Mouse (Mus musculus) liver, embryonic 14.5 days (tissue): ENCODE results near the gene Zfp60. TPM values are rescaled to one million over a fixed set of nuclear protein-coding genes. Genes with fewer than 3 reads are reported as not detected.

ENCODE experiments used
- ATAC-seq: fragments of 200-750 bp; cut with Nextera tagmentation; 2 replicates; pipeline ENCODE4 v1.8.0; 2017; ENCODE audit warnings: moderate number of reproducible peaks, mild to moderate bottlenecking, moderate library complexity; ENCODE audit not compliant: insufficient read depth
- DNase-seq, 3 experiments: peaks; one replicate each; pipeline ENCODE4 v3.0.0-alpha.2; 2012 to 2013; ENCODE audit warnings: low read depth in 3 of 3, low spot score in 3 of 3
- H3K27ac ChIP-seq: fragments of 300-500 bp; sonication (generic); 2 replicates; pipeline ENCODE4 v1.5.1; 2014; ENCODE audit warnings: moderate library complexity, mild to moderate bottlenecking, control low read depth, inconsistent platforms
- H3K27me3 ChIP-seq: fragments of 300-500 bp; sonication (generic); 2 replicates; pipeline ENCODE4 v1.6.1; 2014; ENCODE audit warnings: mild to moderate bottlenecking, low read length, moderate library complexity; ENCODE audit not compliant: control insufficient read depth, insufficient read depth
- H3K36me3 ChIP-seq: fragments of 300-500 bp; sonication (generic); replicated peaks from 2 replicates; pipeline ENCODE4 v1.6.1; 2014; ENCODE audit warnings: low read depth; ENCODE audit not compliant: control insufficient read depth, insufficient read depth
- H3K4me1 ChIP-seq, 2 experiments: fragments of 200-500 bp in 1 of 2; fragments of 300-500 bp in 1 of 2; sonication (generic) in 1 of 2; replicated peaks; 2 replicates each; pipeline ENCODE4 v1.6.1; 2012 to 2014; ENCODE audit warnings: antibody characterized with exemption in 1 of 2, inconsistent platforms in 1 of 2, low read length in 1 of 2; ENCODE audit not compliant: control insufficient read depth in 2 of 2, insufficient read depth in 2 of 2
- H3K4me2 ChIP-seq: fragments of 300-500 bp; sonication (generic); 2 replicates; pipeline ENCODE4 v1.6.1; 2014; ENCODE audit warnings: low read depth, mild to moderate bottlenecking, control low read depth, moderate library complexity
- H3K4me3 ChIP-seq, 2 experiments: fragments of 200-500 bp in 1 of 2; fragments of 300-500 bp in 1 of 2; sonication (generic) in 1 of 2; 2 replicates each; pipeline ENCODE4 v1.5.1; 2012 to 2014; ENCODE audit warnings: low read depth in 2 of 2, low read length in 2 of 2, mild to moderate bottlenecking in 2 of 2, control low read depth in 1 of 2, inconsistent platforms in 1 of 2, moderate library complexity in 1 of 2; ENCODE audit not compliant: insufficient read depth in 1 of 2
- H3K9ac ChIP-seq: fragments of 300-500 bp; sonication (generic); replicated peaks from 2 replicates; pipeline ENCODE4 v1.6.1; 2014; ENCODE audit warnings: mild to moderate bottlenecking, control low read depth, moderate library complexity
- H3K9me3 ChIP-seq: fragments of 300-500 bp; sonication (generic); 2 replicates; pipeline ENCODE4 v1.6.1; 2016; ENCODE audit warnings: low read length, mixed read lengths; ENCODE audit not compliant: control insufficient read depth
- CTCF ChIP-seq: IDR thresholded peaks from 2 replicates; pipeline ENCODE4 v1.5.1; 2016; ENCODE audit warnings: antibody characterized with exemption, low read depth, control low read depth
- EP300 ChIP-seq: IDR thresholded peaks from 2 replicates; pipeline ENCODE4 v1.6.1; 2016; ENCODE audit warnings: antibody characterized with exemption, low read depth
- WGBS: fragments of 180-500 bp; shearing (Covaris S2); extraction: QIAGEN DNeasy Blood & Tissue Kit; methylation state at CpG from one replicate; pipeline ENCODE4 v1.1.7; 2014; ENCODE audit not compliant: insufficient replicate concordance; 5-methylcytosine and 5-hydroxymethylcytosine counted together
- polyA plus RNA-seq, 2 experiments: library from polyadenylated mRNA; depleted of rRNA in 1 of 2; stranded (reverse) in 1 of 2; unstranded in 1 of 2; fragments of >200 nt; fragmentation: Nextera tagmentation in 1 of 2; extraction: Ambion mirVana in 1 of 2; gene quantifications; 2 replicates each; pipeline versions ENCODE4 v1.2.1 to v1.2.3; 2012 to 2014

The Zfp60 gene
- polyA plus RNA-seq, 2 experiments: 1.4 to 4.5 TPM

DNA sequence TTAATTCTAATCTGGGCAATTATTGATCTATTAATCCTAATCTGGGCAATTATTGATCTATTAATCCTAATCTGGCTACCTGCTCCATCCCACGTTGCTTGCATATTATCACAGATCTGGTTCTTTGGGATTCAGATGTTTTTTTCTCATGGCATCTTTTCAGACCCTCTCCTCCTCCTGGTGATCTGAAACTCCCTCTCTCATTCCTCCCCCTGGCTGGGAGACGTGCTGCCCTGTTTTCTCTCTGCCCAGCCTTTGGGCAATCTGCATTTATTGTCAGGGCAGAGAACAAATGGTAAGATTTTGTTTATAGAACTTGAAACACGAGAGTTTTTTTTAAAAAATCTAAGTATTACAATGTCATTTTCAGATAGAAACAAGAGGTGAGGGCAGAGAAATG is 43.4 kb upstream of the Zfp60 start:
- Histone ChIP-seq H3K27ac (no peak overlapping the region), H3K9me3 (no peaks in the 10 kb centered on the region), H3K36me3 (no peaks in the 10 kb centered on the region), H3K9ac (no peak overlapping the region), H3K27me3 (no peaks in the 10 kb centered on the region), H3K4me3 (no peak overlapping the region), H3K4me1 (peaks cover 4% of the 10 kb centered on the region in 2 experiments; a peak in 2 of 4 replicates), H3K4me2 (peak overlapping the region; percentile 83)
- TF ChIP-seq CTCF: no peak
- TF ChIP-seq EP300: no peak
- DNase-seq (no peak), ATAC-seq (no peak)
- WGBS: 55% methylated on average over 3 of the region's 3 CpGs

DNA sequence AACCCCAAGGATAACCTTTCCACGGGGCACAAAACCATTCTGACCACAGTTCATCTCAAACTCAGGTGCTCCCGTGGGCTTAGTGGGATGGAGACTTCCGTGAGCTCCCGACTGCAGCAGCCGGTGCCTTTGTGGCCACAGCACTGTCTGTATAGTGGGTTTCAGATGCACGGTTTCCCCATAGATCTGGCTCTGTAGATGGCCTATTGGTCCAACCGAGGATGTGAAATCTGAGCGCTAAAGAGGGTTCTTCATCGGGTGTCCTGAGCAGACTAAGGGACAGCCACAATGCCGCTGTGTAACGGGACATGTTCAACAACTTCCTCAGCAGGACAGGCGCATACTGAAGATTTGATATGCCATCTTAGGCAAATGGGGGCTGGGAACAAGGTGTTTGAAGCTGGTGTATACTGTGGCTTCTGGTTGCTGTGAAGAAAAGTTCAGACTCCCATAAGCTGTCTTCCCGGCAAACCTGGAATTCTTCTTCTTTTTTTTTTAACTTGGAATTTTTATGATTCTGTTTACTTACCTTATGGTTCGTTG is 42.9 kb upstream of the Zfp60 start:
- no peaks in the 10 kb centered on the region for H3K27me3 ChIP-seq
- 26% methylated on average over 14 of the region's 14 CpGs for WGBS
- peak overlapping the region; percentile 57 to 76 for H3K4me3 ChIP-seq
- peak overlapping the region; percentile 38 for H3K27ac ChIP-seq
- H3K4me2 ChIP-seq: peak overlapping the region; percentile 83
- no peaks in the 10 kb centered on the region for H3K36me3 ChIP-seq
- no peak for DNase-seq
- ATAC-seq: no peak
- H3K9me3 ChIP-seq: no peaks in the 10 kb centered on the region
- TF ChIP-seq CTCF: no peak
- TF ChIP-seq EP300: no peak
- H3K4me1 ChIP-seq: peaks cover 4% of the 10 kb centered on the region in 2 experiments; a peak in 2 of 4 replicates
- peak overlapping the region; percentile 64 for H3K9ac ChIP-seq

DNA sequence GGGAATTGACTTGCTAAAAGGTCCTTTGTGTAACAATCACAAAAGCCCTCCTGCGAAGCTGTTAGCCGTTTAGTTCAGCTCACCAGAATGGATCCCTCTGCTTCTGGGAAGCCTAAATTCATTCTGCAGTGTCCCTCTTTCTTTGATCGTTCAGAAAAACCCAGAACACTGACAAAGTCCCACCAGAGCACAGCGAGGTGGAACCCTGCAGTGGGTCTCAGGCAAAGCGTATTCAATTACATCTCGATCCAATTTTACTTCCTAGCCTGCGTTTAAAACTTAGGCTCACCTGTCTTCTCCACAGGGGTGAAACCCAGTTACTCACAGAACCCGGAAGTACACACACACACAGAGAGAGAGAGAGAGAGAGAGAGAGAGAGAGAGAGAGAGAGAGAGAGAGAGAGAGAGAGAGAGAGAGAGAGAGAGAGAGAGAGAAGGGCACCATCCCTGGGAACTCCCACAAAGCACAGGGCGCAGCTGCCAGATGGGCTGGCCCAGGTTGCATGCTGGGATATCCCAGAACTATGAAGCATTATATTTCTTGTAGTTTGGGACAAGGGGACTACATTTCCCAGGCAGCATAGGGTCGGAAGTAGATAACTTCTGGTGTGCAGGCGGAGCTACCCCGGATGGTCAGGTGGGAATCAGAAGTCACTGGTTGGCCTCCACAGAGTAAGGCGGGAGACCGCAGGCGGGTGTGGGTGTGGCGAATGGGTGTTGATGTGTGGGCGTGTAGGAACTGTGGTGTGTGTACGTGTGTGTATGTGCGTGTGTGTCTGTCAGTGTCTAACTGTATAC is 42.2 kb upstream of the Zfp60 start, which contains the start of gene Zfp607b:
Zfp607b (plus strand) TSS at position 526 of the 798 bp plus-strand sequence.
- Histone ChIP-seq H3K27me3 (no peaks in the 10 kb centered on the region), H3K4me3 (peak within 1 kb of the TSS; percentile 57 to 76), H3K4me2 (peak within 1 kb of the TSS; percentile 83), H3K9me3 (no peaks in the 10 kb centered on the region), H3K4me1 (peaks cover 4% of the 10 kb centered on the region in 2 experiments; a peak in 2 of 4 replicates), H3K27ac (peak within 1 kb of the TSS; percentile 38), H3K36me3 (no peaks in the 10 kb centered on the region), H3K9ac (peak within 1 kb of the TSS; percentile 64)
- no peak for TF ChIP-seq CTCF
- TF ChIP-seq EP300: no peak
- ATAC-seq: peak; percentile 99
- 1% methylated on average over 19 of the region's 19 CpGs for WGBS
- DNase-seq: peak; percentile 92 to 96 (median 95)

DNA sequence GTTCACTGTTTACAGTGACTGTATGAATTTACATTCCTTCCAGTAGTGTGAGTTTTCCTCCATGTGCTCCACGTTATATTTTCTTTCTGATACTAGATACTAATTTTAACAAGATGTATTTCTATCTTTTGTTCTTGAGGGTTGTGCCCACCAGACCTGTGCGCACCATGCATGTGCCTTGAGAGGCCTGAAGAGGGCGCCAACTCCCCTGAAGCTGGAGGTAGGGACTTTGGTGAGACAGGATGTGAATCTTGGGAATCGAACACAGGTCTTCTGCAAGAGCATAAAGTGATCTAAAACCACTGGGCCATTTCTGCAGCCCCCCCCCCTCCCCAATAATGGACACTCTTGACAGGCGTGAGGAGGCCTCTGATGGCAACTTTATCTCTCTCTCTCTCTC is 40.1 kb upstream of the Zfp60 start:
- no peak for ATAC-seq
- H3K27me3 ChIP-seq: no peaks in the 10 kb centered on the region

DNA sequence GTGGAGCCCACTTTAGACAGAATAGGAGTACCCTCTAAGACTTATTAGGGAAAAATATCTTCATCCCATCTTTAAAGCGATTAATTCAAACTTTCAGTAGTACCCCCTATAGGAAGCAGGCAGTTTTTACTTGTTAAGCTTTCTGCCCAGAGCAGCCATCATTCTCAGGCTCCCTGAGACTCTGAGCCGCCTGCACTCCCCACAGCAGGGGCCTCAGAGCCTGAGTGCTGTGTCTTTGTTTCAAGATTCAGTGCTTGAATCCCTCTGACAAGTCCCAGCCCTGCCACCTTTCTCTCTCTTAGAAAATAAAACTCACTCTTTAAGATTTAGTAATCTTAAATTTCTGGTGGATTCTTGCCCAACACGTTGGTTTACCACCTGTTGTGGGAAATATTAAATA is 34.5 kb upstream of the Zfp60 start:
- TF ChIP-seq CTCF (no peak), EP300 (no peak)
- WGBS: 47% methylated on average over 3 of the region's 3 CpGs
- Histone ChIP-seq H3K4me2 (no peak overlapping the region), H3K27ac (no peak overlapping the region), H3K27me3 (no peaks in the 10 kb centered on the region), H3K36me3 (no peaks in the 10 kb centered on the region), H3K4me1 (no peaks in the 10 kb centered on the region), H3K9ac (no peak overlapping the region), H3K9me3 (no peaks in the 10 kb centered on the region), H3K4me3 (no peak overlapping the region)
- ATAC-seq (no peak), DNase-seq (no peak)

More for the DNA sequence above, 40.1 kb upstream of the Zfp60 start:
- DNase-seq: peak in 1 of 3 experiments; percentile 27
- H3K4me3 ChIP-seq: no peak overlapping the region
- peaks cover 4% of the 10 kb centered on the region in 2 experiments; a peak in 2 of 4 replicates for H3K4me1 ChIP-seq
- no peak overlapping the region for H3K9ac ChIP-seq
- H3K9me3 ChIP-seq: no peaks in the 10 kb centered on the region
- TF ChIP-seq CTCF (peak; percentile 80), EP300 (no peak)
- 21% methylated on average over 5 of the region's 5 CpGs for WGBS
- no peaks in the 10 kb centered on the region for H3K36me3 ChIP-seq
- no peak overlapping the region for H3K27ac ChIP-seq
- H3K4me2 ChIP-seq: no peak overlapping the region
